Comparison of ENCODE assay signal across 8 mouse cellular contexts in the genomic region with DNA sequence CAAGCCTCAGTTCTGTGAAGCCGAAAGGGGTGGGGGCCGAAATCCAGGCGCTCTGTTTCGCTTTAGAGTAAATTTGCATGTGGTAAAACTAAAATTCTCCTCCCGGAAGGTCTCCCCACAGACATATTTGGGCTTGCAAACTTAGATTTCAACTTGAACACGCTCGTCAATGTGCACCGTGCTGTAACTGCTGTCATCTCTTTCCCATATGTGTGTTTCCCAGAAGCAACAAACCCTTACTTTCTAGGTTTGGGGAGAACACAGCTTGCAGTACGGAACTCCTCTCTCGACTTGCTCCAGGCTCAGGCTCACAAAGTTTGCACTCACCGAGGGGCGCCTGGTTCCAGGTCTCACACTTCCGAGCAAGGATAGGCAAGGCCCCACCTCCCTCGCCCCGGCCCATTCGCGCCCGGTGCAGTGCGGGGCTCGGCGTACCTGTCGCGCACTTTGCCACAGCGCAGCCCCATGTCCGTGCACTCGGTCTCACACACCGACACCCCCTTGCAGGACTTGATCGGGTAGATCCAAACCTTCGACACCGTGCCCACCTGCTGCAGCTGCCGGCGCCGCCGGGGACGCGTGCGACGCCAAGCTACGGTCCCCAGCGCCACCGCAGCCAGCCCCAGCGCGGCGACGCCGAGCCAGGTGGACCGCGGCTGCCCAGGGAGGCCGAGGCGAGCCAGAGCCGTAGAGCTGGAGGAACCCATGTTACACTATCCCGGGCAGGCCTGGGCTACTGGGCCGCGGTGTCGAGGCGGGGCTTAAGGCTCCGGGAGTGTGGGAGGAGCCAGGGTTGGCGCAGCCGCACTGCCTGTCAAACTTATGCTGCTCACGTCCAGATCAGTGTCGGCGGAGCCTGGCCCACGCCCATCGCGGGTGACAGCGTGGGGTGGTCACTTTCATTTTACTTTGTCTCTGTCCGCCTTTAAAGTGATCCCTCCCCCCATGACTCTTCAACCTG. TPM values are rescaled to one million over a fixed set of nuclear protein-coding genes. Genes with fewer than 3 reads are reported as not detected.
DNase-seq lines count a peak whose midpoint lies in the region; ATAC-seq and TF ChIP-seq lines count a peak whose summit lies in the region.

No protein-coding gene starts in this region.

- no peaks in the 10 kb centered on the region for H3K9me3 ChIP-seq in embryonic facial prominence, embryonic 10.5 days
- H3K9me3 ChIP-seq in intestine, postnatal 0 days (ENCODE audit: control insufficient read depth): no peaks in the 10 kb centered on the region
- H3K9me3 ChIP-seq in midbrain, embryonic 11.5 days (ENCODE audit: control insufficient read depth, low read length): no peaks in the 10 kb centered on the region

- peak; percentile 5; the same call in 1 of the 2 replicates for TF ChIP-seq CTCF in intestine, postnatal 0 days (IDR thresholded peaks at IDR 0.05; ENCODE audit: low read depth)

- H3K27me3 ChIP-seq in embryonic facial prominence, embryonic 10.5 days (replicated peaks; ENCODE audit: low read depth, poor library complexity, severe bottlenecking): peaks cover 64% of the 10 kb centered on the region
- H3K27me3 ChIP-seq in intestine, postnatal 0 days (replicated peaks; ENCODE audit: control insufficient read depth, insufficient read depth, low read length): no peaks in the 10 kb centered on the region
- peaks cover 3% of the 10 kb centered on the region for H3K27me3 ChIP-seq in midbrain, embryonic 11.5 days (ENCODE audit: control insufficient read depth, insufficient read depth, low read length)

- H3K4me1 ChIP-seq in embryonic facial prominence, embryonic 10.5 days: peaks cover 25% of the 10 kb centered on the region
- H3K4me1 ChIP-seq in intestine, postnatal 0 days (replicated peaks; ENCODE audit: control insufficient read depth, insufficient read depth, low read length): 0 out of 2 replicates have a peak, but pooled peaks cover 7% of the 10 kb centered on the region
- peaks cover 9% of the 10 kb centered on the region for H3K4me1 ChIP-seq in midbrain, embryonic 11.5 days (ENCODE audit: control insufficient read depth, insufficient read depth, low read length)

- peak; percentile 96 for DNase-seq in adrenal gland, postnatal 14 days
- peak; percentile 91 for DNase-seq in embryonic facial prominence, embryonic 10.5 days (ENCODE audit: low spot score)
- peak; percentile 80 for DNase-seq in left cerebral cortex, postnatal 4 days
- peak; percentile 97 for DNase-seq in midbrain, embryonic 11.5 days (ENCODE audit: low spot score, missing footprints)
- peak; percentile 74 for DNase-seq in right cerebral cortex, postnatal 4 days
- peak; percentile 91 for DNase-seq in yolk sac, embryonic 10.5 days (ENCODE audit: low spot score)

- peak; percentile 89 for ATAC-seq in granulocyte monocyte progenitor cell, adult 5-6 weeks (replicated peaks; ENCODE audit: poor library complexity, severe bottlenecking)
- peak; percentile 95 for ATAC-seq in intestine, postnatal 0 days
- peak; percentile 99 for ATAC-seq in midbrain, embryonic 11.5 days (ENCODE audit: low FRiP score)

- intact Hi-C loops in left cerebral cortex, postnatal 4 days (cut with DNase I): loop anchor here (10.0 kb wide), 1 partner anchor 349 kb away; no protein-coding TSS in a partner anchor

- H3K4me3 ChIP-seq in embryonic facial prominence, embryonic 10.5 days: peak overlapping the region; percentile 89
- peak overlapping the region; percentile 89 for H3K4me3 ChIP-seq in intestine, postnatal 0 days (ENCODE audit: low read depth, low read length)
- H3K4me3 ChIP-seq in midbrain, embryonic 11.5 days (ENCODE audit: low read depth, low read length): peak overlapping the region; percentile 75

- H3K36me3 ChIP-seq in embryonic facial prominence, embryonic 10.5 days (replicated peaks): peaks cover 2% of the 10 kb centered on the region; the same call in 1 of the 2 replicates
- H3K36me3 ChIP-seq in intestine, postnatal 0 days (ENCODE audit: control insufficient read depth, insufficient read depth): peaks cover 8% of the 10 kb centered on the region; the same call in 1 of the 2 replicates
- H3K36me3 ChIP-seq in midbrain, embryonic 11.5 days (ENCODE audit: control insufficient read depth, insufficient read depth, low read length): no peaks in the 10 kb centered on the region

- peak overlapping the region; percentile 79 for H3K9ac ChIP-seq in intestine, postnatal 0 days (ENCODE audit: low read depth, low read length)
- H3K9ac ChIP-seq in midbrain, embryonic 11.5 days (ENCODE audit: low read length): peak overlapping the region; percentile 74

- WGBS in embryonic facial prominence, embryonic 10.5 days: under 1% methylated on average over 67 of the region's 67 CpGs
- WGBS in intestine, postnatal 0 days: under 1% methylated on average over 66 of the region's 67 CpGs
- under 1% methylated on average over 67 of the region's 67 CpGs for WGBS in midbrain, embryonic 11.5 days

- H3K27ac ChIP-seq in embryonic facial prominence, embryonic 10.5 days (replicated peaks): peak overlapping the region; percentile 88
- peak overlapping the region; percentile 93 for H3K27ac ChIP-seq in intestine, postnatal 0 days (ENCODE audit: low read depth, low read length)
- no peak overlapping the region for H3K27ac ChIP-seq in midbrain, embryonic 11.5 days (ENCODE audit: low read depth, low read length)

- H3K4me2 ChIP-seq in intestine, postnatal 0 days (replicated peaks; ENCODE audit: low read depth): peak overlapping the region; percentile 88
- peak overlapping the region; percentile 90 for H3K4me2 ChIP-seq in midbrain, embryonic 11.5 days

RNA-seq across cellular contexts. Expression of a gene that starts 0.9 kb away (rescaled TPM):
- 269 and 327 TPM in 2 replicates for total RNA-seq in adrenal gland, postnatal 14 days (2021)
- 78.9 and 82.0 TPM in 2 replicates for polyA plus RNA-seq in embryonic facial prominence, embryonic 10.5 days (2016; fragmentation: Nextera tagmentation; extraction: Ambion mirVana)
- 188 and 207 TPM in 2 replicates for total RNA-seq in granulocyte monocyte progenitor cell, adult 5-6 weeks (2014; fragmentation: Nextera tagmentation)
- 65.2 and 82.6 TPM in 2 replicates for total RNA-seq in granulocyte monocyte progenitor cell, adult 5-6 weeks (2017)
- polyA plus RNA-seq in intestine, postnatal 0 days (2015; fragmentation: Nextera tagmentation; extraction: Ambion mirVana): 555 and 620 TPM in 2 replicates
- 10 to 100 TPM; 84.0 to 86.4 TPM for total RNA-seq in left cerebral cortex, postnatal 4 days (2021)
- 107 and 110 TPM in 2 replicates for polyA plus RNA-seq in midbrain, embryonic 11.5 days (2014; fragmentation: Nextera tagmentation; extraction: Ambion mirVana)

RNA-seq across cellular contexts. Expression of a gene that starts 34.3 kb away (rescaled TPM):
- total RNA-seq in adrenal gland, postnatal 14 days (2021): 1.5 and 30.7 TPM in 2 replicates
- polyA plus RNA-seq in embryonic facial prominence, embryonic 10.5 days (2016; fragmentation: Nextera tagmentation; extraction: Ambion mirVana): 0.07 TPM in 1 of 2 replicates, not detected in the other
- total RNA-seq in granulocyte monocyte progenitor cell, adult 5-6 weeks (2014; fragmentation: Nextera tagmentation): not detected in 2 replicates
- 0.26 TPM in 1 of 2 replicates, not detected in the other for total RNA-seq in granulocyte monocyte progenitor cell, adult 5-6 weeks (2017)
- 1.5 and 1.6 TPM in 2 replicates for polyA plus RNA-seq in intestine, postnatal 0 days (2015; fragmentation: Nextera tagmentation; extraction: Ambion mirVana)
- under 1 TPM in 1 of 2 experiments, not detected in 1; 0.28 TPM for total RNA-seq in left cerebral cortex, postnatal 4 days (2021)
- not detected in 2 replicates for polyA plus RNA-seq in midbrain, embryonic 11.5 days (2014; fragmentation: Nextera tagmentation; extraction: Ambion mirVana)

RNA-seq across cellular contexts. Expression of a gene that starts 37.6 kb away (rescaled TPM):
- total RNA-seq in adrenal gland, postnatal 14 days (2021): 31.6 and 32.6 TPM in 2 replicates
- 0.49 and 0.64 TPM in 2 replicates for polyA plus RNA-seq in embryonic facial prominence, embryonic 10.5 days (2016; fragmentation: Nextera tagmentation; extraction: Ambion mirVana)
- not detected in 2 replicates for total RNA-seq in granulocyte monocyte progenitor cell, adult 5-6 weeks (2014; fragmentation: Nextera tagmentation)
- 0.13 TPM in 1 of 2 replicates, not detected in the other for total RNA-seq in granulocyte monocyte progenitor cell, adult 5-6 weeks (2017)
- polyA plus RNA-seq in intestine, postnatal 0 days (2015; fragmentation: Nextera tagmentation; extraction: Ambion mirVana): 6.3 and 6.4 TPM in 2 replicates
- 10 to 100 TPM; 14.0 to 16.5 TPM for total RNA-seq in left cerebral cortex, postnatal 4 days (2021)
- polyA plus RNA-seq in midbrain, embryonic 11.5 days (2014; fragmentation: Nextera tagmentation; extraction: Ambion mirVana): 0.50 and 0.52 TPM in 2 replicates

Comparison
In these comparisons a context has a peak if more than half of its experiments do, and no peak if none do; other contexts are left out.
1. RNA of a gene that starts 37.6 kb away (total RNA-seq): 31.6 to 32.6 TPM in adrenal gland, postnatal 14 days and 14.0 to 16.5 TPM in left cerebral cortex, postnatal 4 days; 0.13 TPM in granulocyte monocyte progenitor cell, adult 5-6 weeks; every median in the first group is over 10 times any median in the second.
2. Peak in every context shown above with its lines, with median percentiles within 50 percentile points of each other: DNase-seq, H3K4me3 ChIP-seq and ATAC-seq.